Mouse (Mus musculus) kidney, embryonic 14.5 days (tissue): Measurements from ENCODE around the gene Sept9. TPM values are rescaled to one million over a fixed set of nuclear protein-coding genes. Genes with fewer than 3 reads are reported as not detected.

Experiments used
- ATAC-seq: fragments of 200-750 bp; cut with Nextera tagmentation; 2 replicates; pipeline ENCODE4 v1.8.0; 2017; ENCODE audit warnings: moderate number of reproducible peaks, mild to moderate bottlenecking, moderate TSS enrichment, moderate library complexity; ENCODE audit not compliant: low FRiP score, low TSS enrichment
- H3K27ac ChIP-seq: fragments of 300-500 bp; sonication (generic); 2 replicates; pipeline ENCODE4 v1.5.1; 2014; ENCODE audit warnings: low read depth, mild to moderate bottlenecking, low read length, moderate library complexity, mixed read lengths
- H3K27me3 ChIP-seq: fragments of 300-500 bp; sonication (generic); 2 replicates; pipeline ENCODE4 v1.6.1; 2014; ENCODE audit warnings: mild to moderate bottlenecking, low read length; ENCODE audit not compliant: control insufficient read depth, insufficient read depth
- H3K36me3 ChIP-seq: fragments of 300-500 bp; sonication (generic); 2 replicates; pipeline ENCODE4 v1.6.1; 2014; ENCODE audit warnings: low read length, mixed read lengths; ENCODE audit not compliant: control insufficient read depth, insufficient read depth
- H3K4me1 ChIP-seq: fragments of 300-500 bp; sonication (generic); 2 replicates; pipeline ENCODE4 v1.6.1; 2014; ENCODE audit warnings: low read length, mixed read lengths; ENCODE audit not compliant: control insufficient read depth, insufficient read depth
- H3K4me2 ChIP-seq: fragments of 300-500 bp; sonication (generic); replicated peaks from 2 replicates; pipeline ENCODE4 v1.6.1; 2014; ENCODE audit warnings: low read depth, mild to moderate bottlenecking, low read length
- H3K4me3 ChIP-seq: fragments of 300-500 bp; sonication (generic); 2 replicates; pipeline ENCODE4 v1.5.1; 2014; ENCODE audit warnings: mild to moderate bottlenecking, low read length
- H3K9ac ChIP-seq: fragments of 300-500 bp; sonication (generic); 2 replicates; pipeline ENCODE4 v1.6.1; 2014; ENCODE audit warnings: low read depth, mild to moderate bottlenecking, low read length, moderate library complexity
- H3K9me3 ChIP-seq: fragments of 300-500 bp; sonication (generic); 2 replicates; pipeline ENCODE4 v1.6.1; 2016; ENCODE audit warnings: low read length; ENCODE audit not compliant: control insufficient read depth
- WGBS: fragments of 180-500 bp; shearing (Covaris S2); extraction: QIAGEN DNeasy Blood & Tissue Kit; methylation state at CpG from one replicate; pipeline ENCODE4 v1.1.7; 2014; 5-methylcytosine and 5-hydroxymethylcytosine counted together
- polyA plus RNA-seq: library from polyadenylated mRNA; unstranded; fragments of >200 nt; fragmentation: Nextera tagmentation; extraction: Ambion mirVana; gene quantifications from 2 replicates; pipeline ENCODE4 v1.2.1, GENCODE M21; 2014

Gene Sept9
- polyA plus RNA-seq, 1 experiment from 2014 or later: 104 TPM

DNA sequence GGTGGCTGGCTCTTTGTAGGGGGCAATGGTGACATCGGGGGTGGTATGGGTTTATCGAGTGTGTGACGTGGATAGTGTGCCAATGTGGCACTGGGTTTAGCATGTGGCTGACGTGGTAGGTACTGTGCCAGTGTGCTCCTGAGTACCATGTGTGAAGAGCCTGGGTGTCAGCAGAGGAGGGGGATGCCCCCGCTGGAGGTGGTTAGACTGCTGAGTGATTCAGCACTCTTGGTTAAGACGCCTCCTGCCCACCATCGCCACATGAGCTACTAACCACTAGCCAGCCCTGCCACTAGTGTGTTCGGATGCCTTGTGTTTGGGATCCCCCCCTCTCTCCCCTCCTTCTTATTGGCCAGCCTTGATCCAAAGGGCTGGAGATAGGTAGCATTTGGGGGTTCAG, 21.3 kb downstream of the Sept9 start:
- Histone ChIP-seq H3K4me3 (no peak overlapping the region), H3K4me1 (no peaks in the 10 kb centered on the region), H3K27ac (no peak overlapping the region), H3K9ac (no peak overlapping the region), H3K4me2 (no peak overlapping the region), H3K27me3 (no peaks in the 10 kb centered on the region), H3K9me3 (no peaks in the 10 kb centered on the region), H3K36me3 (no peaks in the 10 kb centered on the region)
- WGBS: 93% methylated on average over 8 of the region's 8 CpGs
- ATAC-seq: no peak

- H3K9me3 ChIP-seq: no peaks in the 10 kb centered on the region
- ATAC-seq: no peak
- WGBS: 77% methylated on average over 6 of the region's 6 CpGs
- H3K4me1 ChIP-seq: no peaks in the 10 kb centered on the region
- H3K36me3 ChIP-seq: no peaks in the 10 kb centered on the region
- no peak overlapping the region for H3K4me2 ChIP-seq
- no peak overlapping the region for H3K4me3 ChIP-seq
- H3K27me3 ChIP-seq: no peaks in the 10 kb centered on the region
- H3K9ac ChIP-seq: no peak overlapping the region
- no peak overlapping the region for H3K27ac ChIP-seq
Observed at GRCm38 (mm10) chr11:117221182-117221581, 21.7 kb downstream of the Sept9 start.

DNA sequence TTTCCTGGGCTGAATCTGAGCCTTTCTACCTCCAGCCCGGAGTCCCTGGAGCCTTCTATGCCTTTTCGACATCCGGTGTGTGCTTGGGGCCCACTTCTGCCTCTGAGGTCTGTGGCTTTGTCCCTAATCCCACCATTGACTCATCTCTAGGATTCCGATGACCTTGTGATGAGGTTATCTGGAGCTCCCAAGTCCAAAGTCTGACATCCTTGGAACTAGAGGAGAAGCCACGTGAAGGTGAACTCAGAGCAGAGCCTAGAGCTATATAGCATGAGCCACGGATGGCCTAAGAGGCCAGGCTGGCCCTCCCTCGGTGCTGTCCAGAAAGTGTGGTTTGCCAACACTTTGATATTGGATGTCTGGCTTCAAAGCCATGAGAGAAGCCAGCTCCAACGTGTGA, 23.4 kb downstream of the Sept9 start:
- WGBS: 66% methylated on average over 8 of the region's 8 CpGs
- H3K9ac ChIP-seq: no peak overlapping the region
- H3K4me3 ChIP-seq: no peak overlapping the region

GRCm38 (mm10) chr11:117224804-117225203, 25.3 kb downstream of the Sept9 start:
- Histone ChIP-seq H3K9ac (no peak overlapping the region), H3K4me1 (no peaks in the 10 kb centered on the region), H3K27ac (no peak overlapping the region), H3K4me3 (no peak overlapping the region), H3K36me3 (no peaks in the 10 kb centered on the region), H3K4me2 (no peak overlapping the region), H3K9me3 (no peaks in the 10 kb centered on the region), H3K27me3 (no peaks in the 10 kb centered on the region)
- 57% methylated on average over 4 of the region's 4 CpGs for WGBS
- no peak for ATAC-seq

More for the DNA sequence above, 23.4 kb downstream of the Sept9 start:
- no peak overlapping the region for H3K27ac ChIP-seq
- H3K9me3 ChIP-seq: no peaks in the 10 kb centered on the region
- no peaks in the 10 kb centered on the region for H3K4me1 ChIP-seq
- ATAC-seq: no peak
- no peaks in the 10 kb centered on the region for H3K27me3 ChIP-seq
- H3K4me2 ChIP-seq: no peak overlapping the region
- H3K36me3 ChIP-seq: no peaks in the 10 kb centered on the region

GRCm38 (mm10) chr11:117225531-117226213, 26.2 kb downstream of the Sept9 start:
- H3K4me2 ChIP-seq: no peak overlapping the region
- no peaks in the 10 kb centered on the region for H3K36me3 ChIP-seq
- no peak overlapping the region for H3K9ac ChIP-seq
- H3K4me3 ChIP-seq: no peak overlapping the region
- H3K9me3 ChIP-seq: no peaks in the 10 kb centered on the region
- H3K27me3 ChIP-seq: no peaks in the 10 kb centered on the region
- no peaks in the 10 kb centered on the region for H3K4me1 ChIP-seq
- no peak overlapping the region for H3K27ac ChIP-seq
- 67% methylated on average over 15 of the region's 15 CpGs for WGBS
- no peak for ATAC-seq

GRCm38 (mm10) chr11:117226214-117226535, 26.7 kb downstream of the Sept9 start:
- no peaks in the 10 kb centered on the region for H3K27me3 ChIP-seq
- H3K9ac ChIP-seq: no peak overlapping the region
- no peak overlapping the region for H3K4me2 ChIP-seq
- H3K27ac ChIP-seq: no peak overlapping the region
- no peak overlapping the region for H3K4me3 ChIP-seq
- no peaks in the 10 kb centered on the region for H3K4me1 ChIP-seq
- H3K36me3 ChIP-seq: no peaks in the 10 kb centered on the region
- ATAC-seq: no peak
- no peaks in the 10 kb centered on the region for H3K9me3 ChIP-seq
- WGBS: 57% methylated on average over 5 of the region's 5 CpGs

- Histone ChIP-seq H3K27ac (no peak overlapping the region), H3K27me3 (no peaks in the 10 kb centered on the region), H3K36me3 (no peaks in the 10 kb centered on the region), H3K9me3 (no peaks in the 10 kb centered on the region), H3K4me1 (peaks cover 14% of the 10 kb centered on the region), H3K4me2 (no peak overlapping the region), H3K9ac (no peak overlapping the region), H3K4me3 (no peak overlapping the region)
- no peak for ATAC-seq
- 50% methylated on average over 10 of the region's 10 CpGs for WGBS
Observed at GRCm38 (mm10) chr11:117228139-117228538, 28.7 kb downstream of the Sept9 start.

DNA sequence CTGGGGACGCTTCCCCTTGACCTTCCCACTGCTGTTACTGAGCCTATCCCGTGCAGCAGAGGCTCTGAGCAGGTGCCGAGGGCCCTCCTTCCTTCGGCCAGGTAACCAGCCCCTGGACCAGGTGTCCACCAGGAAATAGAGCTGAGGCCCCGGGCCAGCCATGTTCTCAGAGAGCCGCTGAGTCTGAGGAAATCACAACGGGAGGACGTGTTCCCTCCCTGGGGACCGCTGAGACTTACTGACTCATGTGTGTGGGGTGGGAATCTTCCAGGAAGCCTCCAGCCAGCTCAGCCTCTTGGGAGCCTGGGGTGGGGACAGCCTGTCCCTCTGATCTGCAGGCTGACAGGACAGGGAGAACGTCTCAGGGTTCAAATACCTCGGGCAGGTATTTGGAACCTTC, 32.1 kb downstream of the Sept9 start:
- peak overlapping the region; percentile 37 for H3K4me2 ChIP-seq
- peaks cover 34% of the 10 kb centered on the region for H3K4me1 ChIP-seq
- no peak overlapping the region; the same call in 1 of the 2 replicates for H3K27ac ChIP-seq
- no peak overlapping the region for H3K9ac ChIP-seq
- H3K4me3 ChIP-seq: no peak overlapping the region
- no peaks in the 10 kb centered on the region for H3K9me3 ChIP-seq
- H3K27me3 ChIP-seq: no peaks in the 10 kb centered on the region
- H3K36me3 ChIP-seq: no peaks in the 10 kb centered on the region
- 46% methylated on average over 11 of the region's 11 CpGs for WGBS
- no peak for ATAC-seq

DNA sequence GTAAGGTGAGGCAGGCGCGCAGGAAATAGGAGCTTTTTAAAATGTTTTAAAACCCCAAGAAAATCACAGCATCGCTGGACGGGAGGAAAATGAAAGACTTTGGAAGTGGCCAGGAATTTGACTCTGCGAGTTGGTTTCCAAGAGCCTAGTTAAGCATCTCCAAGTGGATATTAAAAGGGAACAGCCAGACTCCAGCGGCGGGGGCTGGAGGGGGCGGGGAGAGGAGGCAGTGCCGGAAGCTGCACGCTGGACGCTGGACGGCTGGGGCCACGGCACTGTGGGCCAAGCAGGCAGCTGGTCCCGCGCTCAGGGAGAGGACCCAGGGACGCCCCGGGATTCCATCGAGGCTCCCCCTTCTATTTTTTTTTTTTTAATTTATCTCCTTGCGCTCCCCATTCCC, 32.6 kb downstream of the Sept9 start:
- H3K36me3 ChIP-seq: no peaks in the 10 kb centered on the region
- peak overlapping the region; percentile 37 for H3K4me2 ChIP-seq
- H3K4me3 ChIP-seq: peak overlapping the region; percentile 28
- no peak for ATAC-seq
- H3K9me3 ChIP-seq: no peaks in the 10 kb centered on the region
- peak overlapping the region; percentile 20; the same call in 1 of the 2 replicates for H3K27ac ChIP-seq
- no peaks in the 10 kb centered on the region for H3K27me3 ChIP-seq
- peaks cover 34% of the 10 kb centered on the region for H3K4me1 ChIP-seq
- 26% methylated on average over 19 of the region's 19 CpGs for WGBS
- H3K9ac ChIP-seq: peak overlapping the region; percentile 42; the same call in 1 of the 2 replicates
